In genomic region chr13:95326611-95327344, GRCm38 (mm10) we compare ENCODE assay signal across 8 mouse cellular contexts. TPM values are rescaled to one million over a fixed set of nuclear protein-coding genes. Genes with fewer than 3 reads are reported as not detected.
DNase-seq lines count a peak whose midpoint lies in the region; ATAC-seq and TF ChIP-seq lines count a peak whose summit lies in the region.

No protein-coding gene starts in this region.

- peak overlapping the region; percentile 92 for H3K4me2 ChIP-seq in forebrain, embryonic 16.5 days (ENCODE audit: low read length)
- H3K4me2 ChIP-seq in limb, embryonic 14.5 days (replicated peaks; ENCODE audit: low read depth, low read length, severe bottlenecking): peak overlapping the region; percentile 78

- H3K36me3 ChIP-seq in E14TG2a.4 (ENCODE audit: insufficient read depth, low read length): no peaks in the 10 kb centered on the region
- H3K36me3 ChIP-seq in forebrain, embryonic 16.5 days (ENCODE audit: control insufficient read depth, insufficient read depth): no peaks in the 10 kb centered on the region
- H3K36me3 ChIP-seq in limb, embryonic 14.5 days (ENCODE audit: control insufficient read depth, insufficient read depth, low read length): 0 out of 2 replicates have a peak, but pooled peaks cover 9% of the 10 kb centered on the region
- H3K36me3 ChIP-seq in small intestine, adult 2 months (ENCODE audit: control insufficient read depth, insufficient read depth, low read length): no peaks in the 10 kb centered on the region

- peak overlapping the region; percentile 73 for H3K27ac ChIP-seq in forebrain, embryonic 16.5 days (ENCODE audit: low read length)
- peak overlapping the region; percentile 100 for H3K27ac ChIP-seq in limb, embryonic 14.5 days (replicated peaks; ENCODE audit: low read depth, low read length)
- peak overlapping the region; percentile 79 for H3K27ac ChIP-seq in small intestine, adult 2 months (ENCODE audit: insufficient read depth, low read depth, low read length)

- no peaks in the 10 kb centered on the region for H3K27me3 ChIP-seq in E14TG2a.4 (ENCODE audit: insufficient read depth, low read length)
- H3K27me3 ChIP-seq in forebrain, embryonic 16.5 days (replicated peaks; ENCODE audit: control insufficient read depth, insufficient read depth, low read length): no peaks in the 10 kb centered on the region
- no peaks in the 10 kb centered on the region for H3K27me3 ChIP-seq in limb, embryonic 14.5 days (ENCODE audit: control insufficient read depth, insufficient read depth, low read length)
- H3K27me3 ChIP-seq in small intestine, adult 2 months (ENCODE audit: control insufficient read depth, insufficient read depth, low read length): no peaks in the 10 kb centered on the region

- WGBS in forebrain, embryonic 16.5 days: 4% methylated on average over 21 of the region's 21 CpGs
- 2% methylated on average over 21 of the region's 21 CpGs for WGBS in limb, embryonic 14.5 days
- 12% methylated on average over 21 of the region's 21 CpGs for WGBS in small intestine, adult 2 months

- no peak for TF ChIP-seq POLR2A in limb, embryonic 14.5 days (IDR thresholded peaks at IDR 0.05; ENCODE audit: borderline replicate concordance, extremely low read depth, insufficient read depth, insufficient read length)
- no peak for TF ChIP-seq POLR2A in small intestine, adult 2 months (IDR thresholded peaks at IDR 0.05; ENCODE audit: low read depth, low read length)

- intact Hi-C loops in left cerebral cortex, postnatal 10 days (cut with DNase I): loop anchor here (10.0 kb wide), 1 partner anchor 102 kb away; no protein-coding TSS in a partner anchor

- peaks cover 70% of the 10 kb centered on the region for H3K4me1 ChIP-seq in E14TG2a.4 (replicated peaks; ENCODE audit: low read depth, low read length)
- peaks cover 34% of the 10 kb centered on the region for H3K4me1 ChIP-seq in forebrain, embryonic 16.5 days (replicated peaks; ENCODE audit: control insufficient read depth, insufficient read depth, low read length)
- peaks cover 25% of the 10 kb centered on the region for H3K4me1 ChIP-seq in limb, embryonic 14.5 days (ENCODE audit: control insufficient read depth, insufficient read depth, low read length)
- peaks cover 9% of the 10 kb centered on the region for H3K4me1 ChIP-seq in small intestine, adult 2 months (ENCODE audit: control insufficient read depth, insufficient read depth, insufficient read length, low read length)

- DNase-seq in cerebellum, postnatal 25 days: peak; percentile 25 to 48
- no peak for DNase-seq in cerebellum, adult 9-11 months
- peak; percentile 42 for DNase-seq in limb, embryonic 14.5 days (ENCODE audit: low spot score)
- no peak for DNase-seq in left cerebral cortex, postnatal 10 days (ENCODE audit: extremely low spot score in 1 of 2, low spot score in 2 of 2)
- DNase-seq in ovary, postnatal 36 days (ENCODE audit: low spot score): no peak

- TF ChIP-seq CTCF in E14TG2a.4 (conservative IDR thresholded peaks at IDR 0.05; ENCODE audit: low read length): no peak
- no peak for TF ChIP-seq CTCF in small intestine, adult 2 months (IDR thresholded peaks at IDR 0.05; ENCODE audit: extremely low read depth, insufficient read length, insufficient replicate concordance, low read depth, low read length)

- H3K4me3 ChIP-seq in E14TG2a.4 (replicated peaks; ENCODE audit: low read length): peak overlapping the region; percentile 82
- H3K4me3 ChIP-seq in forebrain, embryonic 16.5 days (replicated peaks; ENCODE audit: low read length): peak overlapping the region; percentile 86
- H3K4me3 ChIP-seq in limb, embryonic 14.5 days (replicated peaks; ENCODE audit: low read length): peak overlapping the region; percentile 96
- peak overlapping the region; percentile 43 for H3K4me3 ChIP-seq in small intestine, adult 2 months (ENCODE audit: low read depth, low read length)

- H3K9me3 ChIP-seq in E14TG2a.4 (ENCODE audit: low read length): no peaks in the 10 kb centered on the region
- no peaks in the 10 kb centered on the region for H3K9me3 ChIP-seq in forebrain, embryonic 16.5 days (ENCODE audit: control insufficient read depth, low read length)
- no peaks in the 10 kb centered on the region for H3K9me3 ChIP-seq in limb, embryonic 14.5 days (ENCODE audit: control insufficient read depth, low read length)

- ATAC-seq in forebrain, embryonic 16.5 days: no peak
- ATAC-seq in limb, embryonic 14.5 days (ENCODE audit: low FRiP score, low read depth): no peak

- peak overlapping the region; percentile 99 for H3K9ac ChIP-seq in forebrain, embryonic 16.5 days (replicated peaks; ENCODE audit: low read depth, low read length)
- H3K9ac ChIP-seq in limb, embryonic 14.5 days (ENCODE audit: low read depth, low read length, severe bottlenecking): peak overlapping the region; percentile 100

RNA-seq across cellular contexts. Expression of gene Zbed3, which starts 3.4 kb away (rescaled TPM):
- 35.5 and 39.0 TPM in 2 replicates for polyA plus RNA-seq in forebrain, embryonic 16.5 days (2015; fragmentation: Nextera tagmentation; extraction: Ambion mirVana)
- polyA plus RNA-seq in limb, embryonic 14.5 days (2012; rRNA removed): 80.2 and 102 TPM in 2 replicates
- 68.8 and 75.5 TPM in 2 replicates for polyA plus RNA-seq in limb, embryonic 14.5 days (2014; fragmentation: Nextera tagmentation; extraction: Ambion mirVana)
- 9.6 and 17.3 TPM in 2 replicates for polyA plus RNA-seq in small intestine, adult 2 months (2012; rRNA removed)
- total RNA-seq in left cerebral cortex, postnatal 10 days (2021): 10 to 100 TPM; 14.7 to 18.0 TPM

RNA-seq across cellular contexts. Expression of gene Aggf1, which starts 48.4 kb away (rescaled TPM):
- 42.3 and 47.3 TPM in 2 replicates for polyA plus RNA-seq in forebrain, embryonic 16.5 days (2015; fragmentation: Nextera tagmentation; extraction: Ambion mirVana)
- polyA plus RNA-seq in limb, embryonic 14.5 days (2012; rRNA removed): 20.0 and 24.4 TPM in 2 replicates
- 32.9 and 37.1 TPM in 2 replicates for polyA plus RNA-seq in limb, embryonic 14.5 days (2014; fragmentation: Nextera tagmentation; extraction: Ambion mirVana)
- polyA plus RNA-seq in small intestine, adult 2 months (2012; rRNA removed): 8.7 and 15.6 TPM in 2 replicates
- total RNA-seq in left cerebral cortex, postnatal 10 days (2021): 10 to 100 TPM; 39.0 to 39.9 TPM

Comparison
In these comparisons a context has a peak if more than half of its experiments do, and no peak if none do; other contexts are left out.
1. DNase-seq: peak in cerebellum, postnatal 25 days (2 of 2) and limb, embryonic 14.5 days (single experiment); none in cerebellum, adult 9-11 months (single experiment), left cerebral cortex, postnatal 10 days (0 of 2) and ovary, postnatal 36 days (single experiment).
2. H3K4me3 ChIP-seq: peak in every context shown above with its lines; median percentile 96 in limb, embryonic 14.5 days; 86 in forebrain, embryonic 16.5 days; 82 in E14TG2a.4; 43 in small intestine, adult 2 months.
3. Peak in every context shown above with its lines, with median percentiles within 50 percentile points of each other: H3K27ac ChIP-seq.